Mouse (Mus musculus): ENCODE measurements around the gene Olfr71. TPM values are rescaled to one million over a fixed set of nuclear protein-coding genes. Genes with fewer than 3 reads are reported as not detected.

Olfr71 gene
- polyA plus RNA-seq, 1 experiment from 2014 or later: not detected

DNA sequence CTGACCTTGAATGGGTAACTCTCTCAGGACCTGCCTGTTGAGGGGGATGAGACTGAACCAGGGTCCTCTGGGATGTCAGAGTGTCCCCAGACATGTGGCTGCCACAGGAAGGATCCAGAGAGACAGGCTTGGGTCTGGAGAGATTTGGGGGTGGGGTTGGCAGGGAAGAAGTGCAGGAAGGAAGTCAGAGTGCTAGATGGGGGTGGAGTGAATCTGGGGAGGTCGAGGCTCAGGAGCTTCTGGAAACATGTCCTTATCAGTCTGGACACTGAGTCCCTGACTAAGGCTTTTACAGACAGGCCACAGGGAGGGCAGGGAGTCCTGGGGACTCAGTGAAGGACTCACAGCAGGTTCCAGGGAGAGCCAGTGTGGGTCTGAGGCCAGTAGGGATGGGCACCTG, 22.1 kb upstream of the Olfr71 start:
- no peak overlapping the region for H3K4me3 ChIP-seq (ENCODE audit: low read depth, low read length)
- H3K27ac ChIP-seq (ENCODE audit: low read depth, low read length): no peak overlapping the region
- ATAC-seq (ENCODE audit: low FRiP score): no peak
- H3K9ac ChIP-seq (ENCODE audit: low read length): no peak overlapping the region
- DNase-seq (ENCODE audit: low spot score, missing footprints): no peak
- 44% methylated on average over 1 of the region's 1 CpGs for WGBS
- no peaks in the 10 kb centered on the region for H3K27me3 ChIP-seq (ENCODE audit: control insufficient read depth, insufficient read depth, low read length)
- H3K36me3 ChIP-seq (ENCODE audit: control insufficient read depth, insufficient read depth, low read length): no peaks in the 10 kb centered on the region
- H3K4me2 ChIP-seq: no peak overlapping the region
- H3K4me1 ChIP-seq (ENCODE audit: control insufficient read depth, insufficient read depth, low read length): no peaks in the 10 kb centered on the region
- no peaks in the 10 kb centered on the region for H3K9me3 ChIP-seq (ENCODE audit: control insufficient read depth, low read length)

GRCm38 (mm10) chr4:43730750-43731297, 20.8 kb upstream of the Olfr71 start:
- no peaks in the 10 kb centered on the region for H3K4me1 ChIP-seq (ENCODE audit: control insufficient read depth, insufficient read depth, low read length)
- H3K36me3 ChIP-seq (ENCODE audit: control insufficient read depth, insufficient read depth, low read length): no peaks in the 10 kb centered on the region
- H3K4me2 ChIP-seq: no peak overlapping the region
- no peak overlapping the region for H3K27ac ChIP-seq (ENCODE audit: low read depth, low read length)
- no peak overlapping the region for H3K9ac ChIP-seq (ENCODE audit: low read length)
- 69% methylated on average over 21 of the region's 21 CpGs for WGBS
- no peak for DNase-seq (ENCODE audit: low spot score, missing footprints)
- no peaks in the 10 kb centered on the region for H3K9me3 ChIP-seq (ENCODE audit: control insufficient read depth, low read length)
- no peaks in the 10 kb centered on the region for H3K27me3 ChIP-seq (ENCODE audit: control insufficient read depth, insufficient read depth, low read length)
- H3K4me3 ChIP-seq (ENCODE audit: low read depth, low read length): no peak overlapping the region
- ATAC-seq (ENCODE audit: low FRiP score): no peak

DNA sequence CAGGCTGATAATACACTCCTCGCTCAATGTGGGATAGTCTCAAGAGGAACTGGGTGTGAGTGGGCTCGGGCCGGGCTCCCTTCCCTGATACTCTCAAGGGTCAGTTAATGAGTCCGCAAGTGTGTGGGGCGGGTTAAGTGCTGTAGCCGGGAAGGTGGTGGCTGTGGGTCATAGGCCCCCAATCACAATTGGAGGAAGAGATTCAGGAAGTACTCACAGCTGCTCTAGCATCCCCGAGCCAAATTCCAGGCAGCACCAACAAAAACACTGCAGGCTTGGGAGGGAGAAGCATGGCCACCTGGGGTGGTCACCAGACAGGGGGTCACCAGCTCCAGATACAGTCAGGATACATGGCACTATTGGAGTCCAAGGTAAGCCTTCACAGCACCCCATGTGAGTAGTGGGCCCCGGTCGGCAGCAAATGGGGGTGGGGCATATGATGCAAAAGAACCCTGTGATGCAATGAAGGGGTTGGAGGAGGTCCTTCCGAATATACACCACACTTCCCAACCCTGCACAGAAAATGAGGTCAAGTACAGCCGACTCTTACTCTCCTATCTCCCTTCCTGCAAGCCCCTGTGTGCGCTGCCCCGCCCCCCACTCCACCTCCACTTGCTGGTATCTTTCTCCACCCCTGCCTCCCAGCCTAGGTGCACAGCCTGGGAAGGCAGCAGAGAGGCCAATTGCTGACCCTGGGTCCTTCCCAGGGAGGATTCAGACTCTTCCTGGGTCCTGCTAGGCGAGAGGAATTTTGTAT, 19.9 kb upstream of the Olfr71 start, which contains the start of gene Spaar:
Gene Spaar (plus strand): TSS at position 241 of the 757 bp plus-strand sequence.
- Histone ChIP-seq H3K4me1 (ENCODE audit: control insufficient read depth, insufficient read depth, low read length) (no peaks in the 10 kb centered on the region), H3K27me3 (ENCODE audit: control insufficient read depth, insufficient read depth, low read length) (no peaks in the 10 kb centered on the region), H3K27ac (ENCODE audit: low read depth, low read length) (no peak within 1 kb of the TSS), H3K4me2 (no peak within 1 kb of the TSS), H3K9me3 (ENCODE audit: control insufficient read depth, low read length) (no peaks in the 10 kb centered on the region), H3K9ac (ENCODE audit: low read length) (no peak within 1 kb of the TSS), H3K36me3 (ENCODE audit: control insufficient read depth, insufficient read depth, low read length) (no peaks in the 10 kb centered on the region), H3K4me3 (ENCODE audit: low read depth, low read length) (no peak within 1 kb of the TSS)
- WGBS: 74% methylated on average over 14 of the region's 14 CpGs
- DNase-seq (ENCODE audit: low spot score, missing footprints) (no peak), ATAC-seq (ENCODE audit: low FRiP score) (no peak)

DNA sequence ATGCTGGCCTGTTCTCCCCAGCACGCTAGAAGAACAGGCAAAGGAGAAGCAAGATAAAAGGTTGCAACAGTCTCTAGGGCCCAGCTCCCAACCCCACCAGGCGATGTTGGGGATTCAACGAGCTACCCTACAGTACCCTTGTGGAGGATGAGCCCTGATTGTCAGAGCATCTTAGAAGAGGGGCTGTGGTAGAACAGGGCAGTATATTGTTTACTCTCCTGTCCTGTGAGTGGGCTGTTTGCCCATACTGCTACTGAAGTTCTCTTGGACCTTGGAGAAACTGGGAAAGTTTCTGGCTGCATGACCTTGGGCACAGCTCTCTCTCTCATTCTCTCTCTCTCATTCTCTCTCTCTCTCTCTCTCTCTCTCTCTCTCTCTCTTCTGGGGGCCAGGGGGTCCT, 19.1 kb upstream of the Olfr71 start:
- H3K27me3 ChIP-seq (ENCODE audit: control insufficient read depth, insufficient read depth, low read length): no peaks in the 10 kb centered on the region
- DNase-seq (ENCODE audit: low spot score, missing footprints): no peak
- H3K4me3 ChIP-seq (ENCODE audit: low read depth, low read length): no peak overlapping the region
- WGBS: 71% methylated on average over 3 of the region's 3 CpGs
- no peaks in the 10 kb centered on the region for H3K4me1 ChIP-seq (ENCODE audit: control insufficient read depth, insufficient read depth, low read length)
- no peak for ATAC-seq (ENCODE audit: low FRiP score)
- no peak overlapping the region for H3K4me2 ChIP-seq
- H3K27ac ChIP-seq (ENCODE audit: low read depth, low read length): no peak overlapping the region
- no peaks in the 10 kb centered on the region for H3K36me3 ChIP-seq (ENCODE audit: control insufficient read depth, insufficient read depth, low read length)
- no peaks in the 10 kb centered on the region for H3K9me3 ChIP-seq (ENCODE audit: control insufficient read depth, low read length)
- H3K9ac ChIP-seq (ENCODE audit: low read length): no peak overlapping the region

DNA sequence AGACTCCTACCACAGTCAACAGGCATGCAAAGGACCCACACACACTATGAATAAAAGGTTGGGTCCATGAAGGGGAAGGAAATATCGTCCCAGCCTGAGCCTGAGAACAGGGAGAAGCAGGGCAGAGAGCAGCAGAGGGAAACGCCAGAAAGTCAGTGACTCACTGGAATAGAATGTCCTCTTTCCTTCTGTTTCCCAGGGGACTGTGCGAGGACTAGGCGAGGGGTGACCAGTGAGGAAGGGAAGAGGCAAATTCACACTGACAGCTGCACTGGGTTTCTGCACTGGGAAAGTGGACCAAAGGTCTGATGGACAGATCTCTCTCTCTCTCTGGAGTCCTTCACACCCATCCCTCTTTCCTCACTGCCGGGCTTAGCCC, 18.5 kb upstream of the Olfr71 start:
- WGBS: 60% methylated on average over 5 of the region's 5 CpGs
- no peaks in the 10 kb centered on the region for H3K9me3 ChIP-seq (ENCODE audit: control insufficient read depth, low read length)
- H3K4me1 ChIP-seq (ENCODE audit: control insufficient read depth, insufficient read depth, low read length): no peaks in the 10 kb centered on the region

GRCm38 (mm10) chr4:43727718-43728575, 17.9 kb upstream of the Olfr71 start:
- 75% methylated on average over 7 of the region's 7 CpGs for WGBS
- ATAC-seq (ENCODE audit: low FRiP score): no peak
- DNase-seq (ENCODE audit: low spot score, missing footprints): no peak

More for the DNA sequence above, 18.5 kb upstream of the Olfr71 start:
- no peaks in the 10 kb centered on the region for H3K27me3 ChIP-seq (ENCODE audit: control insufficient read depth, insufficient read depth, low read length)
- H3K4me2 ChIP-seq: no peak overlapping the region
- H3K9ac ChIP-seq (ENCODE audit: low read length): no peak overlapping the region
- no peak overlapping the region for H3K4me3 ChIP-seq (ENCODE audit: low read depth, low read length)
- DNase-seq (ENCODE audit: low spot score, missing footprints): no peak
- H3K27ac ChIP-seq (ENCODE audit: low read depth, low read length): no peak overlapping the region
- no peak for ATAC-seq (ENCODE audit: low FRiP score)
- no peaks in the 10 kb centered on the region for H3K36me3 ChIP-seq (ENCODE audit: control insufficient read depth, insufficient read depth, low read length)

GRCm38 (mm10) chr4:43726995-43727394, 16.9 kb upstream of the Olfr71 start, which contains the start of gene Hrct1:
Gene Hrct1, plus strand, starts transcription at chr4:43727188.
- H3K4me3 ChIP-seq (ENCODE audit: low read depth, low read length): no peak within 1 kb of the TSS
- H3K9me3 ChIP-seq (ENCODE audit: control insufficient read depth, low read length): no peaks in the 10 kb centered on the region
- H3K4me1 ChIP-seq (ENCODE audit: control insufficient read depth, insufficient read depth, low read length): no peaks in the 10 kb centered on the region
- ATAC-seq (ENCODE audit: low FRiP score) (no peak), DNase-seq (ENCODE audit: low spot score, missing footprints) (no peak)
- no peak within 1 kb of the TSS for H3K27ac ChIP-seq (ENCODE audit: low read depth, low read length)
- H3K27me3 ChIP-seq (ENCODE audit: control insufficient read depth, insufficient read depth, low read length): no peaks in the 10 kb centered on the region
- H3K9ac ChIP-seq (ENCODE audit: low read length): no peak within 1 kb of the TSS
- no peak within 1 kb of the TSS for H3K4me2 ChIP-seq
- 80% methylated on average over 3 of the region's 3 CpGs for WGBS
- H3K36me3 ChIP-seq (ENCODE audit: control insufficient read depth, insufficient read depth, low read length): no peaks in the 10 kb centered on the region

More at GRCm38 (mm10) chr4:43727718-43728575, 17.9 kb upstream of the Olfr71 start:
- no peak overlapping the region for H3K4me2 ChIP-seq
- no peaks in the 10 kb centered on the region for H3K4me1 ChIP-seq (ENCODE audit: control insufficient read depth, insufficient read depth, low read length)
- H3K9me3 ChIP-seq (ENCODE audit: control insufficient read depth, low read length): no peaks in the 10 kb centered on the region
- H3K27ac ChIP-seq (ENCODE audit: low read depth, low read length): no peak overlapping the region
- no peak overlapping the region for H3K9ac ChIP-seq (ENCODE audit: low read length)
- H3K4me3 ChIP-seq (ENCODE audit: low read depth, low read length): no peak overlapping the region
- H3K27me3 ChIP-seq (ENCODE audit: control insufficient read depth, insufficient read depth, low read length): no peaks in the 10 kb centered on the region
- no peaks in the 10 kb centered on the region for H3K36me3 ChIP-seq (ENCODE audit: control insufficient read depth, insufficient read depth, low read length)

- ATAC-seq (ENCODE audit: low FRiP score): no peak
- H3K9ac ChIP-seq (ENCODE audit: low read length): no peak overlapping the region
- no peaks in the 10 kb centered on the region for H3K9me3 ChIP-seq (ENCODE audit: control insufficient read depth, low read length)
- no peaks in the 10 kb centered on the region for H3K27me3 ChIP-seq (ENCODE audit: control insufficient read depth, insufficient read depth, low read length)
- no peak overlapping the region for H3K4me2 ChIP-seq
- H3K4me3 ChIP-seq (ENCODE audit: low read depth, low read length): no peak overlapping the region
- WGBS: 74% methylated on average over 12 of the region's 12 CpGs
- H3K4me1 ChIP-seq (ENCODE audit: control insufficient read depth, insufficient read depth, low read length): no peaks in the 10 kb centered on the region
- no peak for DNase-seq (ENCODE audit: low spot score, missing footprints)
- no peaks in the 10 kb centered on the region for H3K36me3 ChIP-seq (ENCODE audit: control insufficient read depth, insufficient read depth, low read length)
- no peak overlapping the region for H3K27ac ChIP-seq (ENCODE audit: low read depth, low read length)
These were observed 16.4 kb upstream of the Olfr71 start for GRCm38 (mm10) chr4:43726228-43726993.

All from midbrain, embryonic 11.5 days (tissue).